Mouse (Mus musculus) urinary bladder, postnatal 4 days (tissue): ENCODE results near the gene Tbc1d22a.
"Not testable (repeated sequence)": the region's sequence is repeated elsewhere in the genome, so short reads cannot be mapped to it uniquely, and the experiment has no call there.

Experiments
- DNase-seq, 2 experiments: peaks; one replicate each; pipeline ENCODE4 v3.0.0; 2021 to 2022; ENCODE audit warnings: low spot score in 2 of 2

Tbc1d22a gene

GRCm38 (mm10) chr15:86181321-86181720 lies 32.9 kb upstream of the Tbc1d22a start:
- not testable (repeated sequence) for DNase-seq

- DNase-seq: no peak
Measured at GRCm38 (mm10) chr15:86181941-86182439, 32.3 kb upstream of the Tbc1d22a start.

GRCm38 (mm10) chr15:86182646-86183045 lies 31.6 kb upstream of the Tbc1d22a start:
- DNase-seq: no peak

GRCm38 (mm10) chr15:86183484-86183883 lies 30.8 kb upstream of the Tbc1d22a start:
- no peak for DNase-seq

- no peak for DNase-seq
Measured at GRCm38 (mm10) chr15:86184071-86184470, 30.2 kb upstream of the Tbc1d22a start.

GRCm38 (mm10) chr15:86184851-86185688 lies 29.2 kb upstream of the Tbc1d22a start:
- DNase-seq: peak in 1 of 2 experiments; percentile 44

- DNase-seq: peak in 1 of 2 experiments; percentile 65
Measured at GRCm38 (mm10) chr15:86185689-86186569, 28.3 kb upstream of the Tbc1d22a start, which contains the start of gene Cerk. Gene Cerk, minus strand, starts transcription at chr15:86186141.

GRCm38 (mm10) chr15:86186686-86187085 lies 27.6 kb upstream of the Tbc1d22a start:
- DNase-seq: no peak

GRCm38 (mm10) chr15:86188186-86188585 lies 26.1 kb upstream of the Tbc1d22a start:
- DNase-seq: no peak

- peak in 1 of 2 experiments; percentile 66 for DNase-seq
Measured at GRCm38 (mm10) chr15:86188746-86189470, 25.4 kb upstream of the Tbc1d22a start.

GRCm38 (mm10) chr15:86190387-86190786 lies 23.9 kb upstream of the Tbc1d22a start:
- DNase-seq: no peak

GRCm38 (mm10) chr15:86191505-86191904 lies 22.8 kb upstream of the Tbc1d22a start:
- no peak for DNase-seq

- DNase-seq: no peak
Measured at GRCm38 (mm10) chr15:86191933-86192332, 22.3 kb upstream of the Tbc1d22a start.

- not testable (repeated sequence) for DNase-seq
Measured at GRCm38 (mm10) chr15:86194676-86195453, 19.4 kb upstream of the Tbc1d22a start.

GRCm38 (mm10) chr15:86199052-86199451 lies 15.2 kb upstream of the Tbc1d22a start:
- no peak for DNase-seq

GRCm38 (mm10) chr15:86199482-86199881 lies 14.8 kb upstream of the Tbc1d22a start:
- no peak for DNase-seq

GRCm38 (mm10) chr15:86200169-86200568 lies 14.1 kb upstream of the Tbc1d22a start:
- no peak for DNase-seq

GRCm38 (mm10) chr15:86201095-86201494 lies 13.2 kb upstream of the Tbc1d22a start:
- DNase-seq: no peak

GRCm38 (mm10) chr15:86201696-86202330 lies 12.4 kb upstream of the Tbc1d22a start:
- DNase-seq: no peak

GRCm38 (mm10) chr15:86202640-86203039 lies 11.6 kb upstream of the Tbc1d22a start:
- DNase-seq: no peak
